Mouse (Mus musculus) right cerebral cortex, postnatal 14 days (tissue): ENCODE measurements around the gene Foxi3.

ENCODE experiments used
- DNase-seq: peaks from one replicate; pipeline ENCODE4 v3.0.0; 2022

Foxi3 gene

DNA sequence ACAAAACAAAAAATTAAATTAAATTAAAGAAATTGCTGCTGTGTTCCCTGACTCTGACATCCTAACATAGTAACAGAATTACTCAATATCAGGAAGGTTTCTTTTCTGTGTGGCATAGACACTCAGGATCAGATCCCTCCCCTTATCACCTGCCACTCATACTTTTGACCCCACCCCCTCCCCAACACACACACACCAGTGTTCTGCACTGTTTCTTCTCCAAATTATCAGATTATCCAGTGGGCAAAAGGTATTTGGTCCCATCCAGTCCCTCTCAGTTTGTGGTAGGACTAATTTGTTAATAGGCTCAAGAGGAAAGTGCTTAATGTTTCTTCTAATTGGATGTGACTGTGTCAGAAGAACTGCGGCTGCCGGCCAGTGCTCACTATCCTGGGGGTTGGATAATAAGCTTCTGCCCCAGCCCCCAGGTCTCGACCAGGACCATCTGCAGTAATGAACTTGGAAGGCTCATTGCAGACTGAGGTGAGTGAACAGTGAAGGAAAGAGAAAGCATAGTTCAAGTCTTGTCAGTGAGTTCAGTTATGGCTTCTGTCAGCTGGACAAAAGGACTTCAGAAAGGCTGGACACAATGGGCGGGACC lies 39.9 kb downstream of the Foxi3 start:
- no peak for DNase-seq

DNA sequence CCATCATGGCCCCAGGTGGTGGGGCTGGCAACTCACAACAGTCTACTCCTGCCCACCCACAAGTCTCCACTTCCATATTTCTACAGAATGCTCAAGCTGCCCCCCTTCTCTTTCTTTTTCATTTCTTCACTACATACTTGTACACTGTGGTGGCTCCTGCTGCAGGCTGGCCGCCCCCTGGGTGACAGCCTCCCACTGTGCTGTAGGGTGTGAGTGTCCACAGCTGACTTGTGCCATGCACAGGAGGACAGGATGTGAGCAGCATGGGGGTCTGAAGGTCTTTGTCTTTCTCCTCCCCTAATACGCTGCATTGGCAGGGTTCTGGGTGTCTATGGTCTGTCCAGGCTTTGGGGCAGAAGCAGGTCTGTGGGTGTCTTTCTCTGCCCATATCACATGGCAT lies 46.3 kb downstream of the Foxi3 start:
- DNase-seq: no peak

DNA sequence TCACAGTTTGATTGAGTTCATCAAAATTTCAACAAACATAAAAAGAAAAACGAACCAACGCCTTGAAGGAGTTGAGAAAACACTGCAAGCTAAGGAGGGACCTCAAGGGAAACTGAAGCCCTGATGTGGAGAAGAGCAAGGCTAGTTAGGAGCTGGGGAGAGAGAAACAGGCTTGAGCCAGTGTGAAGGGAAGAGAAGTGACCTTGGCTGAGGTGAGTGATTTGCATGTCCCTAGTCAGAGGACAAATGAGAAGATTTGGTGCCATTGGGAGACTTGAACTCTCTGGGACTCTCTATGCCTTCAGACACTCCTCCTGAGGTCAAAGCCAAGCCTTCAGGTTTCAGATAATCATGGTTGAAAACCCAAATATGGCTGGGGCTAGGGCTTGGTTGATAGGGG lies 47.8 kb downstream of the Foxi3 start:
- no peak for DNase-seq
